In the genomic region with DNA sequence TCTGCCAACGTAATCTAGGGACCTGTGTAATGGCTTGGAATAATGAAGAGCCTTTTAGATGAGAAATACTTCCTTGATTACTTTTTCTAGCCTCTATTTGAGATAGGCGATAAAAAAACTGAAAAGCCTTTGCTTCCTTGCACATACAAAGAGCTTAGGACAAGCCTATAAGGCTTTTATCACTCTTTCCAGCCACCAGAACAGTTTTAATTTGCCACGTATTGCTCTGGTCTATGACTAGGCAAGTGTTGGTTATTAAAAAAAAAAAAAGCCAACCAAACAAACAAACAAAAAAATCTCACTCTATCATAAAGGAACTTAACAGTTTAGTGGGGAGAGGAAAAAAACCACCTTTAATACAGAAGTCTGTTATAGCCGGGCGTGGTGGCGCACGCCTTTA, we compare ENCODE assay signal across 9 mouse cellular contexts. TPM values are rescaled to one million over a fixed set of nuclear protein-coding genes. Genes with fewer than 3 reads are reported as not detected.
A peak's percentile ranks its signal among the peaks of the same experiment; 100 is the strongest.
DNase-seq lines count a peak whose midpoint lies in the region; ATAC-seq lines count a peak whose summit lies in the region.
"Had no signal": no experiment of that assay in that cellular context is flagged by ENCODE, and none has a peak within 500 bp of the region (broad histone marks: within the 10 kb centered on the region; RNA-seq: fewer than 3 reads in every experiment).

No protein-coding gene starts in this region.

- no peak for ATAC-seq in heart, embryonic 16.5 days (replicated peaks; ENCODE audit: extremely low read depth, insufficient read depth, low FRiP score)
- ATAC-seq in hindbrain, embryonic 13.5 days (ENCODE audit: low FRiP score), result no peak
- no peak for ATAC-seq in midbrain, embryonic 11.5 days (ENCODE audit: low FRiP score)

- 90% methylated on average over 7 of the region's 7 CpGs for WGBS in heart, embryonic 16.5 days
- 86% methylated on average over 7 of the region's 7 CpGs for WGBS in hindbrain, embryonic 13.5 days
- 94% methylated on average over 7 of the region's 7 CpGs for WGBS in midbrain, embryonic 11.5 days

- H3K4me1 ChIP-seq in heart, embryonic 16.5 days (ENCODE audit: control insufficient read depth, insufficient read depth, low read length), result peaks cover 16% of the 10 kb centered on the region
- peaks cover 28% of the 10 kb centered on the region for H3K4me1 ChIP-seq in hindbrain, embryonic 13.5 days (replicated peaks)
- peaks cover 7% of the 10 kb centered on the region; the same call in 1 of the 2 replicates for H3K4me1 ChIP-seq in midbrain, embryonic 11.5 days (ENCODE audit: control insufficient read depth, insufficient read depth, low read length)

- no peaks in the 10 kb centered on the region for H3K27me3 ChIP-seq in heart, embryonic 16.5 days (ENCODE audit: control insufficient read depth, insufficient read depth, low read length)
- H3K27me3 ChIP-seq in hindbrain, embryonic 13.5 days, result no peaks in the 10 kb centered on the region
- no peaks in the 10 kb centered on the region for H3K27me3 ChIP-seq in midbrain, embryonic 11.5 days (ENCODE audit: control insufficient read depth, insufficient read depth, low read length)

- H3K36me3 ChIP-seq in heart, embryonic 16.5 days (ENCODE audit: control insufficient read depth, insufficient read depth), result no peaks in the 10 kb centered on the region
- no peaks in the 10 kb centered on the region for H3K36me3 ChIP-seq in hindbrain, embryonic 13.5 days
- H3K36me3 ChIP-seq in midbrain, embryonic 11.5 days (ENCODE audit: control insufficient read depth, insufficient read depth, low read length), result no peaks in the 10 kb centered on the region

- no peak overlapping the region; the same call in 1 of the 2 replicates for H3K9ac ChIP-seq in heart, embryonic 16.5 days (ENCODE audit: low read length)
- no peak overlapping the region for H3K9ac ChIP-seq in hindbrain, embryonic 13.5 days
- no peak overlapping the region for H3K9ac ChIP-seq in midbrain, embryonic 11.5 days (ENCODE audit: low read length)

- intact Hi-C loops in heart, postnatal 10 days (cut with DNase I), result loop anchor here (2.0 kb wide), 1 partner anchor 31 kb away; no protein-coding TSS in a partner anchor

- no peak overlapping the region; the same call in 1 of the 2 replicates for H3K4me3 ChIP-seq in heart, embryonic 16.5 days (ENCODE audit: low read length)
- H3K4me3 ChIP-seq in hindbrain, embryonic 13.5 days, result peak overlapping the region; percentile 91
- no peak overlapping the region for H3K4me3 ChIP-seq in midbrain, embryonic 11.5 days (ENCODE audit: low read depth, low read length)

- DNase-seq in heart, postnatal 10 days, result no peak
- DNase-seq in NIH3T3 (ENCODE audit: low read depth), result peak; percentile 10
- peak; percentile 80 for DNase-seq in midbrain, embryonic 11.5 days (ENCODE audit: low spot score, missing footprints)
- DNase-seq in thymus, postnatal 36 days, result no peak
- no peak for DNase-seq in embryo, embryonic 9.5 days (ENCODE audit: extremely low spot score)
- DNase-seq in embryo, embryonic 11 days, result no peak
- DNase-seq: gastrocnemius, postnatal 25 days had no signal

- H3K27ac ChIP-seq in heart, embryonic 16.5 days (ENCODE audit: low read length), result peak overlapping the region; percentile 100
- peak overlapping the region; percentile 56; the same call in 1 of the 2 replicates for H3K27ac ChIP-seq in hindbrain, embryonic 13.5 days
- no peak overlapping the region for H3K27ac ChIP-seq in midbrain, embryonic 11.5 days (ENCODE audit: low read depth, low read length)

- 0 out of 2 replicates have a peak, but pooled peaks cover 2% of the 10 kb centered on the region for H3K9me3 ChIP-seq in heart, embryonic 16.5 days (replicated peaks; ENCODE audit: control insufficient read depth, low read length)
- H3K9me3 ChIP-seq in hindbrain, embryonic 13.5 days, result peaks cover 3% of the 10 kb centered on the region; the same call in 1 of the 2 replicates
- no peaks in the 10 kb centered on the region for H3K9me3 ChIP-seq in midbrain, embryonic 11.5 days (ENCODE audit: control insufficient read depth, low read length)

- H3K4me2 ChIP-seq in heart, embryonic 16.5 days (ENCODE audit: low read depth, low read length), result peak overlapping the region; percentile 63
- peak overlapping the region; percentile 64 for H3K4me2 ChIP-seq in hindbrain, embryonic 13.5 days
- H3K4me2 ChIP-seq in midbrain, embryonic 11.5 days, result peak overlapping the region; percentile 81; the same call in 1 of the 2 replicates

RNA-seq across cellular contexts. Expression of a gene that starts 1.2 kb away (rescaled TPM):
- 8.3 and 10.2 TPM in 2 replicates for polyA plus RNA-seq in heart, embryonic 16.5 days (2015; fragmentation: Nextera tagmentation; extraction: Ambion mirVana)
- total RNA-seq in heart, postnatal 10 days (2021), result 10 to 100 TPM; 18.2 to 19.6 TPM
- polyA plus RNA-seq in hindbrain, embryonic 13.5 days (2015; fragmentation: Nextera tagmentation; extraction: Ambion mirVana), result 19.0 and 22.5 TPM in 2 replicates
- 14.1 and 14.2 TPM in 2 replicates for polyA plus RNA-seq in midbrain, embryonic 11.5 days (2014; fragmentation: Nextera tagmentation; extraction: Ambion mirVana)

RNA-seq across cellular contexts. Expression of a gene that starts 32.4 kb away (rescaled TPM):
- 97.3 and 98.5 TPM in 2 replicates for polyA plus RNA-seq in heart, embryonic 16.5 days (2015; fragmentation: Nextera tagmentation; extraction: Ambion mirVana)
- 10 to 100 TPM; 72.8 to 77.8 TPM for total RNA-seq in heart, postnatal 10 days (2021)
- 126 and 130 TPM in 2 replicates for polyA plus RNA-seq in hindbrain, embryonic 13.5 days (2015; fragmentation: Nextera tagmentation; extraction: Ambion mirVana)
- 89.9 and 91.8 TPM in 2 replicates for polyA plus RNA-seq in midbrain, embryonic 11.5 days (2014; fragmentation: Nextera tagmentation; extraction: Ambion mirVana)

Comparison
In these comparisons a context has a peak if more than half of its experiments do, and no peak if none do; other contexts are left out.
1. DNase-seq: peak in NIH3T3 (single experiment) and midbrain, embryonic 11.5 days (single experiment); none in heart, postnatal 10 days (0 of 2), thymus, postnatal 36 days (0 of 2), embryo, embryonic 9.5 days (single experiment) and embryo, embryonic 11 days (single experiment).
2. Peak in every context shown above with its lines, with median percentiles within 50 percentile points of each other: H3K4me2 ChIP-seq.